Mouse (Mus musculus) limb, embryonic 12.5 days (tissue): ENCODE data around the gene Trnau1ap. TPM values are rescaled to one million over a fixed set of nuclear protein-coding genes. Genes with fewer than 3 reads are reported as not detected.

Experiments used
- ATAC-seq: fragments of 200-750 bp; cut with Nextera tagmentation; 2 replicates; pipeline ENCODE4 v1.8.0; 2017; ENCODE audit warnings: low read depth, moderate TSS enrichment; ENCODE audit not compliant: insufficient number of reproducible peaks, insufficient read depth, low FRiP score, low TSS enrichment
- H3K27ac ChIP-seq: fragments of 300-500 bp; sonication (generic); 2 replicates; pipeline ENCODE4 v1.5.1; 2016; ENCODE audit warnings: mild to moderate bottlenecking, moderate library complexity
- H3K27me3 ChIP-seq: fragments of 300-500 bp; sonication (generic); 2 replicates; pipeline ENCODE4 v1.6.1; 2016; ENCODE audit warnings: mild to moderate bottlenecking, moderate library complexity
- H3K36me3 ChIP-seq: fragments of 300-500 bp; sonication (generic); 2 replicates; pipeline ENCODE4 v1.6.1; 2016; ENCODE audit warnings: mild to moderate bottlenecking, moderate library complexity
- H3K4me1 ChIP-seq: fragments of 300-500 bp; sonication (generic); replicated peaks from 2 replicates; pipeline ENCODE4 v1.6.1; 2016
- H3K4me2 ChIP-seq: fragments of 300-500 bp; sonication (generic); 2 replicates; pipeline ENCODE4 v1.6.1; 2016; ENCODE audit warnings: mild to moderate bottlenecking, moderate library complexity
- H3K4me3 ChIP-seq: fragments of 300-500 bp; sonication (generic); replicated peaks from 2 replicates; pipeline ENCODE4 v1.5.1; 2016; ENCODE audit warnings: mild to moderate bottlenecking
- H3K9ac ChIP-seq: fragments of 300-500 bp; sonication (generic); replicated peaks from 2 replicates; pipeline ENCODE4 v1.6.1; 2016; ENCODE audit warnings: mild to moderate bottlenecking, moderate library complexity
- H3K9me3 ChIP-seq: fragments of 300-500 bp; sonication (generic); 2 replicates; pipeline ENCODE4 v1.6.1; 2016; ENCODE audit warnings: mild to moderate bottlenecking, moderate library complexity
- WGBS: fragments of 180-500 bp; shearing (Covaris S2); methylation state at CpG from one replicate; pipeline ENCODE4 v1.1.7; 2016; 5-methylcytosine and 5-hydroxymethylcytosine counted together
- polyA plus RNA-seq: library from polyadenylated mRNA; unstranded; fragments of >200 nt; fragmentation: Nextera tagmentation; extraction: Ambion mirVana; gene quantifications from 2 replicates; pipeline ENCODE4 v1.2.1, GENCODE M21; 2016

Trnau1ap gene
- polyA plus RNA-seq = 84.7 and 87.5 TPM in 2 replicates

- Histone ChIP-seq H3K4me3 (peak within 1 kb of the TSS; percentile 83), H3K9me3 (no peaks in the 10 kb centered on the region), H3K36me3 (peaks cover 49% of the 10 kb centered on the region), H3K27ac (peak within 1 kb of the TSS; percentile 89), H3K9ac (peak within 1 kb of the TSS; percentile 84), H3K4me2 (peak within 1 kb of the TSS; percentile 65), H3K4me1 (peaks cover 6% of the 10 kb centered on the region), H3K27me3 (no peaks in the 10 kb centered on the region)
- under 1% methylated on average over 52 of the region's 52 CpGs for WGBS
- ATAC-seq = peak; percentile 92
Measured at GRCm38 (mm10) chr4:132329115-132329834, at the start of gene Trnau1ap. Gene Trnau1ap (minus strand): TSS chr4:132329538.

- Histone ChIP-seq H3K27ac (no peak overlapping the region), H3K36me3 (peaks cover 95% of the 10 kb centered on the region), H3K4me2 (no peak overlapping the region), H3K27me3 (no peaks in the 10 kb centered on the region), H3K4me1 (no peaks in the 10 kb centered on the region), H3K9me3 (no peaks in the 10 kb centered on the region), H3K4me3 (no peak overlapping the region), H3K9ac (no peak overlapping the region)
- ATAC-seq = no peak
- WGBS = 93% methylated on average over 1 of the region's 1 CpGs
Measured at GRCm38 (mm10) chr4:132373820-132374219, 44.5 kb upstream of the Trnau1ap start.

- Histone ChIP-seq H3K27me3 (no peaks in the 10 kb centered on the region), H3K27ac (no peak overlapping the region), H3K9ac (no peak overlapping the region), H3K36me3 (peaks cover 98% of the 10 kb centered on the region), H3K4me2 (no peak overlapping the region), H3K4me3 (no peak overlapping the region), H3K9me3 (no peaks in the 10 kb centered on the region), H3K4me1 (no peaks in the 10 kb centered on the region)
- ATAC-seq = no peak
- 89% methylated on average over 8 of the region's 8 CpGs for WGBS
Measured at GRCm38 (mm10) chr4:132369953-132370750, 40.8 kb upstream of the Trnau1ap start.

GRCm38 (mm10) chr4:132367480-132368201, 38.3 kb upstream of the Trnau1ap start:
- 90% methylated on average over 18 of the region's 18 CpGs for WGBS
- no peaks in the 10 kb centered on the region for H3K9me3 ChIP-seq
- no peak overlapping the region for H3K4me3 ChIP-seq
- no peaks in the 10 kb centered on the region for H3K4me1 ChIP-seq
- no peak overlapping the region for H3K4me2 ChIP-seq
- no peaks in the 10 kb centered on the region for H3K27me3 ChIP-seq
- no peak overlapping the region for H3K27ac ChIP-seq
- H3K9ac ChIP-seq = no peak overlapping the region
- no peak for ATAC-seq
- peaks cover 96% of the 10 kb centered on the region for H3K36me3 ChIP-seq

GRCm38 (mm10) chr4:132365450-132366060, 36.2 kb upstream of the Trnau1ap start:
- no peaks in the 10 kb centered on the region for H3K27me3 ChIP-seq
- no peak overlapping the region for H3K27ac ChIP-seq
- H3K36me3 ChIP-seq = peaks cover 92% of the 10 kb centered on the region
- no peak for ATAC-seq
- no peaks in the 10 kb centered on the region for H3K4me1 ChIP-seq
- no peak overlapping the region for H3K9ac ChIP-seq
- no peak overlapping the region for H3K4me2 ChIP-seq
- no peak overlapping the region for H3K4me3 ChIP-seq
- 72% methylated on average over 13 of the region's 13 CpGs for WGBS
- H3K9me3 ChIP-seq = no peaks in the 10 kb centered on the region

- Histone ChIP-seq H3K27me3 (no peaks in the 10 kb centered on the region), H3K9me3 (no peaks in the 10 kb centered on the region), H3K4me1 (no peaks in the 10 kb centered on the region), H3K36me3 (peaks cover 91% of the 10 kb centered on the region), H3K4me3 (no peak overlapping the region), H3K27ac (no peak overlapping the region), H3K9ac (no peak overlapping the region), H3K4me2 (no peak overlapping the region)
- WGBS = 96% methylated on average over 11 of the region's 11 CpGs
- ATAC-seq = no peak
Measured at GRCm38 (mm10) chr4:132363487-132363886, 34.1 kb upstream of the Trnau1ap start.

GRCm38 (mm10) chr4:132359510-132359909, 30.2 kb upstream of the Trnau1ap start:
- Histone ChIP-seq H3K4me1 (no peaks in the 10 kb centered on the region), H3K4me3 (no peak overlapping the region), H3K27me3 (no peaks in the 10 kb centered on the region), H3K9me3 (no peaks in the 10 kb centered on the region), H3K36me3 (peaks cover 76% of the 10 kb centered on the region), H3K4me2 (no peak overlapping the region), H3K9ac (no peak overlapping the region), H3K27ac (no peak overlapping the region)
- ATAC-seq = no peak
- 93% methylated on average over 4 of the region's 4 CpGs for WGBS

- whole genome bisulfite sequencing = 33% methylated on average over 12 of the region's 12 CpGs
- H3K27me3 ChIP-seq = no peaks in the 10 kb centered on the region
Measured at GRCm38 (mm10) chr4:132356170-132356569, 26.8 kb upstream of the Trnau1ap start.

GRCm38 (mm10) chr4:132355403-132355802, 26.1 kb upstream of the Trnau1ap start:
- H3K27me3 ChIP-seq = no peaks in the 10 kb centered on the region
- no peak overlapping the region for H3K4me3 ChIP-seq
- no peak overlapping the region for H3K9ac ChIP-seq
- ATAC-seq = no peak
- H3K4me1 ChIP-seq = peaks cover 15% of the 10 kb centered on the region
- H3K27ac ChIP-seq = no peak overlapping the region
- 92% methylated on average over 3 of the region's 3 CpGs for WGBS
- H3K9me3 ChIP-seq = no peaks in the 10 kb centered on the region
- peaks cover 59% of the 10 kb centered on the region for H3K36me3 ChIP-seq
- no peak overlapping the region for H3K4me2 ChIP-seq

More at GRCm38 (mm10) chr4:132356170-132356569, 26.8 kb upstream of the Trnau1ap start:
- Histone ChIP-seq H3K36me3 (peaks cover 59% of the 10 kb centered on the region), H3K27ac (no peak overlapping the region), H3K4me3 (no peak overlapping the region), H3K9ac (no peak overlapping the region), H3K4me2 (no peak overlapping the region), H3K9me3 (no peaks in the 10 kb centered on the region), H3K4me1 (peaks cover 13% of the 10 kb centered on the region)
- ATAC-seq = no peak

GRCm38 (mm10) chr4:132354571-132354970, 25.2 kb upstream of the Trnau1ap start:
- Histone ChIP-seq H3K9ac (no peak overlapping the region), H3K4me1 (peaks cover 15% of the 10 kb centered on the region), H3K36me3 (peaks cover 57% of the 10 kb centered on the region), H3K27me3 (no peaks in the 10 kb centered on the region), H3K9me3 (no peaks in the 10 kb centered on the region), H3K27ac (no peak overlapping the region), H3K4me2 (no peak overlapping the region), H3K4me3 (no peak overlapping the region)
- 91% methylated on average over 4 of the region's 4 CpGs for WGBS
- no peak for ATAC-seq
